Mouse (Mus musculus) R1 (cell line): Measurements from ENCODE around the gene Ucp2.
"Not testable (repeated sequence)": the region's sequence is repeated elsewhere in the genome, so short reads cannot be mapped to it uniquely, and the experiment has no call there.

ENCODE experiments used
- DNase-seq: peaks from one replicate; pipeline ENCODE4 v3.0.0-alpha.2; 2018; ENCODE audit warnings: low read depth, low spot score

Gene Ucp2

DNA sequence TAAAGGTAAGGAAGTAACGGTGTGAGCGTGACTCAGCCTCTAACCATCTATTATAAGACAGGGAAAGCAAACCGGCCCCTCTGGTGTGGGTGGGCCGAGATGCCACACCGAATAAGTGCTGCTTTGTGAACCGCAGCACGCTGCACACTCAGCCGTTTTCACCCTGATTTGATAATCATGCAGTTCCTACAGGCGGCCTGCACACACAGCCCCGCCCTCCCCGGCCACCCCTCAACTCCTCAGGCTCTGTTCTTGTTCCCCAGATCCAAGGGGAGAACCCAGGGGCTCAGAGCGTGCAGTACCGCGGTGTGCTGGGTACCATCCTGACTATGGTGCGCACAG is 13.3 kb upstream of the Ucp2 start:
- DNase-seq, result peak; percentile 18

DNA sequence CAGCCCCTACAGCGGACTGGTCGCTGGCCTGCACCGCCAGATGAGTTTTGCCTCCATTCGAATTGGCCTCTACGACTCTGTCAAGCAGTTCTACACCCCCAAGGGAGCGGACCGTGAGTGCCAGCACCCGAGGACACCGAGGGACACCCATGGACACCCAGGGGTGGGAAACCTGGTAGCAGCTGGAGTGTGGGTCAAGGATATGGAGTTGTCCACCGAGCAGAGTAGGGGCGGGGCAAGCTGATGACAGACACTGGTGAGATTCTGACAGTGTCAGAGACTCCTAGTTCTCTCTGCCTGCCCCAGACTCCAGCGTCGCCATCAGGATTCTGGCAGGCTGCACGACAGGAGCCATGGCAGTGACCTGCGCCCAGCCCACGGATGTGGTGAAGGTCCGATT is 13.0 kb upstream of the Ucp2 start:
- no peak for DNase-seq

DNA sequence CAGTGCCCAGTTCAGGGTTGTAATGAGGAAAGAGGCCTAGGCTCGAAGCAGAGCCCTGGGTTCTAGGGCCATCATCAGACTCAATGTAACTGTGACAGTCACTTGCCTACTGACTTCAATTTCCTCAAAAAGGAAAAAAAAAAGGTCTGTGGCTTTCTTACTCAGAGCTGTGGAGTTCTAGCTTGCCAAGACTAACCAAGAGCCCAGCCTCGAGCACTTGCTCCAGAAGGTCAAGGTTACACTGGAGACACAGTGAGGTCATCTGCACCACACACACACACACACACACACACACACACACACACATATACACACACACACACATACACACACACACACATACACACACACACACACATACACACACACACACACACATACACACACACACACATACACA is 11.1 kb upstream of the Ucp2 start:
- DNase-seq, result not testable (repeated sequence)

DNA sequence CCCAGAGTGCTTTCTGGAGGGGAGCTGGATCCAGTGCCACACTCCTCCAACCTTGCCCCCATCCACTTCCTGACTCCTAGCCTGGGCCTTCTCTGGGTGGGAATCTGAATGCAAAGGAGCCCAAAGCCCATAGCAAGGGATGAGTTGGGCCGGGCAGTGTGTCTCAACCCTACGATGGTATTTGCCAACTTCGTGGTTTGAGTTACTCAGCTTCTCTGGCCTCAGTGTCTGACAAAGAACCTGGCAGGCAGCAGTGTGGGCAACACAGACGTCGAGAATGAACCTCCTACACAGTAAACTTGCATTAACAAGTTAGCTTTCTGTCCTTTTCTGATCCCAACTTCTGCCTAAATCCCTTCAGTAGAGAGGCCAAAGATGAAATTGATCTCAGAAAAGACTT is 8.6 kb upstream of the Ucp2 start:
- no peak for DNase-seq

GRCm38 (mm10) chr7:100487301-100487700 is 5.8 kb upstream of the Ucp2 start:
- no peak for DNase-seq

- no peak for DNase-seq
Observed at GRCm38 (mm10) chr7:100488474-100489048, 4.6 kb upstream of the Ucp2 start.

GRCm38 (mm10) chr7:100492391-100493116 is 583 bp upstream of the Ucp2 start:
- DNase-seq, result peak; percentile 55

DNA sequence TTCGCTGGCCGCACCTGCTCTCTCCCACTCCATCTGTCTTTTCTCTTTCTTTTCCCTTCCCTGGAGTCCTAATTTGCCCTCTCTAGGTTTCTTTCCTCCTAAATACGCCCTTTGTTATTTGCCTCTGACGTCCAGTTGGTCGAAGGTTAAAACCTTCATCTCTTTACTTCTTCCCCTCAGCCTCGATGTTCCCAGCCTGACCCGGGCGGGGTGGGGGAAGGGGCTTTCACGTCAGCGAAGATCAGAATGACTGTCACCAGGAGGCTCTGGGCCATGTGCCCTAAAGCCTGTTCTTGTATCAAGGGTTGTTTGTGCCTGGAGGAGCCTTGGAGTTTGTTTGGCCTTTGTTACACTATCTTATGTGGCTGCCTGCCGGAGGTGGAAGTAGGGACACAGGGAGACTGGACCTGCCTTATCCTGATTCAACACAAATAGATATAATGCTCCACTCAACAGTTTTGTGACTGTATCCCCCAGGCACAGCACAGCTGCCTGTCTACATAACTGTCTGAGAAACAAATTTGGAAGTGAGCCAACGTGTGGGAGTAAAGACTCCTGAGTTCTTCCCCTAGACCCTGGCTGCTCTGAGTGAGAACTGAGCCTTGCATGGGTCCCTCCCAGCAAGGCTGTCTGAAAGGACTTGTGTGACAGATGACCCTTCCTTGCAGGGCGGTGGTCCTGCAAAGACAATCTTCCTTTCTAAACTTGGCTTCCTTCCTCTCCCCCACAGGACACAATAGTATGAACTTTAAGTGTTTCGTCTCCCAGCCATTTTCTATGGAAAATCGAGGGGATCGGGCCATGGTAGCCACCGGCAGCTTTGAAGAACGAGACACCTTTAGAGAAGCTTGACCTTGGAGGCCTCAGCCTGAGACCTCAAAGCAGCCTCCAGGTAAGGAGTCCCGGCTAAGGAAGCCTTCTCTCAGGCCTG is 612 bp downstream of the Ucp2 start:
- DNase-seq, result peak; percentile 74

GRCm38 (mm10) chr7:100494415-100494831 is 1.3 kb downstream of the Ucp2 start:
- peak; percentile 61 for DNase-seq

GRCm38 (mm10) chr7:100495042-100495441 is 1.9 kb downstream of the Ucp2 start:
- DNase-seq, result no peak

- DNase-seq, result peak; percentile 94
Observed at GRCm38 (mm10) chr7:100495581-100496251, 2.6 kb downstream of the Ucp2 start.

DNA sequence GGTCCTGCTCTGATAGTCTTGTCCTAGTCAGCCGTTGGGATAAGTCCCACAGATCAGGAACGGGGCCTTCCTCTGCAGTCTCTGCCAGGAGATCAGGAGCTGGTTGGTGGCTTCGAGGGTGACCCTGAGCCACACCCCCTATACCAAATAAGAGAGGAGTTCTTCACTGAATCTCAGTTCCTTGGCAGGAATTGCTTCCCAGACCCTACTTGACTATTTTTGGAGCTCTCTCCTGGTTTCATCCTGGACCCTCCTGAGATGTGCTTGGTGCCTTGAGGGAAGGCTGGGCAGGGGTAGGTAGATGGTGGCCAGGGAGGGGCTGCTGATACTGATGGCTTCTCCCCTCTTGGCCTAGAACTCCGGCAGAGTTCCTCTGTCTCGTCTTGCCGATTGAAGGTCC is 3.2 kb downstream of the Ucp2 start:
- no peak for DNase-seq

DNA sequence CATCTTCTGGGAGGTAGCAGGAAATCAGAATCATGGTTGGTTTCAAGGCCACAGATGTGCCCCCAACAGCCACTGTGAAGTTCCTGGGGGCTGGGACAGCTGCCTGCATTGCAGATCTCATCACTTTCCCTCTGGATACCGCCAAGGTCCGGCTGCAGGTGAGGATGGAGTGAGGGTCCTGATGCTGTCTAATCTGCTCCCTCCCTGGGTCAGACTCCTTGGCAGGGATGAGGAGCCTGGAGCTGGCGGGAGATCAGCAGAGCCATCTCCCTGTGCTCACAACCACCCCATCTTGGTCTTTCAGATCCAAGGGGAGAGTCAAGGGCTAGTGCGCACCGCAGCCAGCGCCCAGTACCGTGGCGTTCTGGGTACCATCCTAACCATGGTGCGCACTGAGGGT is 3.7 kb downstream of the Ucp2 start:
- no peak for DNase-seq

- DNase-seq, result peak; percentile 57
Observed at GRCm38 (mm10) chr7:100497402-100497801, 4.3 kb downstream of the Ucp2 start.

- DNase-seq, result no peak
Observed at GRCm38 (mm10) chr7:100497982-100498381, 4.8 kb downstream of the Ucp2 start.

DNA sequence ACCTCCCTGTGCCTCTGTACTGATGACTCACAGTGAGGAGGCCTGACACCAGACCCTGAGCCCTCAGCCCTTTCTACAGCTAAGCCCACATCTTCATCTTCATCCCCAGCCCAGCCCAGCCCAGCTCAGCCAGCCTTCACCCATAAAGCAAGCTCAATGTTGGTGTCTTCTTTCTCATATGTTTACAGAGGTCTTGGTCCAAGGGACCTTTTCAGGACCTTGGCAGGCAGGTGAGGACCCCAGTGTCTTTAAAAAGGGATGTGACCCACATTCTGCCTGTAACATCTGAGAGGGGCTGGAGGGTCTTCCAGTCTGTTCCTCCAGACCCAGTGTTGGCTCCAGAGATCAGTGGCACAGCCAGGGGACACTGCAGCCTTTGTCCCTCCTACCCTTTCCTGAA is 6.3 kb downstream of the Ucp2 start:
- no peak for DNase-seq

- DNase-seq, result peak; percentile 84
Observed at GRCm38 (mm10) chr7:100500276-100500977, 7.3 kb downstream of the Ucp2 start.

DNA sequence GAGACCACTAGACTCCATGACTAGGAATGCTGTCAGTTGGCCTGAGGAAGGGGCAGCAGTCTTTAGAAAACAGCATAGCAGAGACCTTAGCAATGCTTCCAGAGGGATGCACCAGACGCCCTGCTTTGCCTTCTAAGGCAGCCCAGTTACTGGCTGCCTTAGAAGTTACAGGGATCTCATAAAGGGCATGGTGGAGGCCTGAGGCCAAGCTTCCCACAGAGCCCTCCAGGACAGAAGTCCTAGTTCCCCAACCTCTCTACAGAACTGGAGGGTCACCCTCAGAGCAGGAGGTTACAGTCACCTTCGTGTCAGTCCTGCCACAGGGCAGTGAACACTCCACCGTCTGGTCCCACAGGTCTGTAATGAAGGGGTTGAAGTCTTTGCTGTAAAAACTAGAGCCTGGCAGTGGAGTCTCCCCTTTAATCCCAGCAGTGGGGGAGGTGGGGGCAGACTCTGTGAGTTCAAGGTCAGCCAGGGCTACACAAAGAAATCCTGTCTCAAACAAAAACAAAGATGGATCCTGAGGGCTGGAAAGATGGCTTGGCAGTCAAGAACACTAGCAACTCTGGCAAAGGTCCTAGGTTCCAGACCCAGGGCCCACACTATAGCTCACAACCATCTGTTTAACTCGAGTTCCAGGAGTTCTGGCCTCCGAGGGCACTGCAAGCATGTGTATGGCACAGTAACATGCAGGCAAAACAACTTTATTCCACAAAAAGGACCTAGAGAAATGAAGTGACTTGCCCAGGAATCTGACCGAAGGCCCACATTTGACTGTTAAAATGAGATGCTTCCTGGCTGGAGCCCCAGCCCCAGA is 8.1 kb downstream of the Ucp2 start:
- peak; percentile 79 for DNase-seq

- DNase-seq, result peak; percentile 97
Observed at GRCm38 (mm10) chr7:100501844-100502373, 8.8 kb downstream of the Ucp2 start.

GRCm38 (mm10) chr7:100502374-100502922 is 9.3 kb downstream of the Ucp2 start:
- DNase-seq, result no peak
